Mouse (Mus musculus) layer of hippocampus, postnatal 14 days (tissue): ENCODE data around the gene Pde10a. TPM values are rescaled to one million over a fixed set of nuclear protein-coding genes. Genes with fewer than 3 reads are reported as not detected.

Experiments used
- DNase-seq, 2 experiments: peaks; one replicate each; pipeline ENCODE4 v3.0.0; 2021 to 2022; ENCODE audit warnings: low spot score in 2 of 2, mixed read lengths in 1 of 2
- total RNA-seq, 2 experiments: library from RNA; stranded (reverse); gene quantifications; 2 replicates each; pipeline ENCODE4 v1.2.3; 2021

Pde10a gene
- total RNA-seq, 2 experiments from 2014 or later: 66.5 to 67.2 TPM

- no peak for DNase-seq
Observed at GRCm38 (mm10) chr17:8573542-8574260, 48.5 kb downstream of the Pde10a start.

GRCm38 (mm10) chr17:8580360-8580759, 55.2 kb downstream of the Pde10a start:
- DNase-seq: peak in 1 of 2 experiments; percentile 29

DNA sequence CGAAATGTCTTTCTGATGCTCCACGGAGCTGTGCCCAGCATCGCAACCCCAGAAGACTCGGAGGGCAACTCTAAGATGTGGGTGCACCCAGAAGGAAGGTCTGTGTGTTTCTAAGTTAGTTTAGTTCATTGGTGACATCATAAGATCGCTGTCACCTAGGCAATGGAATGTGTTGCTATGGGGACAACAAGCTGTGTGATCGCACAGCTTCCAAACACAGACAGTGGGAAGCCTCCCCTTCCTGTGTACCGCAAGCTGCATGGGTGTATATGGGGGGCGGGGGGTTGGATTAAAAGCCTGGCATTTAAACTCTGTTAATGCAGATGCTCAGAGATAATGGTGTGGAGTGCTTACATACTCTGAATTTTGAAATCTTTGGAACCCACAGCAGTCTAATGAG, 56.4 kb downstream of the Pde10a start:
- DNase-seq: peak in 1 of 2 experiments; percentile 53

- DNase-seq: peak; percentile 77 to 89
Observed at GRCm38 (mm10) chr17:8592427-8593277, 67.5 kb downstream of the Pde10a start.

- peak; percentile 61 to 85 for DNase-seq
Observed at GRCm38 (mm10) chr17:8597790-8598189, 72.6 kb downstream of the Pde10a start.

- DNase-seq: no peak
Observed at GRCm38 (mm10) chr17:8602976-8603375, 77.8 kb downstream of the Pde10a start.

GRCm38 (mm10) chr17:8605921-8606320, 80.7 kb downstream of the Pde10a start:
- no peak for DNase-seq

- no peak for DNase-seq
Observed at GRCm38 (mm10) chr17:8606695-8607094, 81.5 kb downstream of the Pde10a start.

- DNase-seq: no peak
Observed at GRCm38 (mm10) chr17:8611916-8612315, 86.7 kb downstream of the Pde10a start.

- peak; percentile 88 to 94 for DNase-seq
Observed at GRCm38 (mm10) chr17:8613882-8614551, 88.8 kb downstream of the Pde10a start.

DNA sequence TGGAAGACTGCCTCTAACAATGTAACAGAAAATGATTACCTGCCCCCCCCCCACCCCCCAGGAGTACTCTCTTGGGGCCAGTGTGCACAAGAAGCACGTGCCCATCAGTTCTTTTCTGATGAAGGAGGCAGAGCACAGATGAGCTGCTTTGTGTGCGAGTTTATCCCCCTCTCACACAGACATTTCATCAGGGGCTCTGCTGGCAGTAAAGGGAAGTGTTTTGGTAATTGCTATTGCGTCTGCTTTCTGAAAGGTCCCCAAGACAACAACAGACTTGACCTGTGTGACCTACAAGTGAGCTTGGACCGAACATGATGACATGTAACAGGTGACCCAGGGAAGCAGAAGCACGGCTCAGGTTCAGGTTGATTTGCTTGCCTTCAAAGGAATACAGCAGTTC, 95.2 kb downstream of the Pde10a start:
- no peak for DNase-seq

DNA sequence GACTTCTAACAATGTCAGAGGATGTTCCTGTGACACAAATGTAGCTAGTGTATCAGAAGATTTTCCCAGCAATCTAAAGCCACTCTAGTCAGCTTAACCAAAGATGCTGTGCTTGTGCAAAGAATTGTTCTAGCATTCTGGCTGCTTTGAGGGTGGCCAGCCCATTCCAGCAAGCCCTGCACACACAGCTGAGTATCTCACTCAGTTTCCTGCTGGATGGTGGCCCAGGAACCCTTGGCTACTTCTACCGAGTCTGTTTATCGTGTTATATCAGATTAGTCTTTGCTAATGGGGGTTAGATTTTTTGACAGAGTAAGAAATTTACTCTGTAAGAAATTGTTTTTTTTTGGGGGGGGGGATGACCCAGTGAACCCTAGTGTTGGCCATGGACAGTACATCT, 95.9 kb downstream of the Pde10a start:
- DNase-seq: peak in 1 of 2 experiments; percentile 42

- DNase-seq: peak in 1 of 2 experiments; percentile 44
Observed at GRCm38 (mm10) chr17:8621906-8622305, 96.7 kb downstream of the Pde10a start.

- DNase-seq: no peak
Observed at GRCm38 (mm10) chr17:8626421-8626820, 101.2 kb downstream of the Pde10a start.

- no peak for DNase-seq
Observed at GRCm38 (mm10) chr17:8631701-8632100, 106.5 kb downstream of the Pde10a start.

- no peak for DNase-seq
Observed at GRCm38 (mm10) chr17:8633596-8633995, 108.4 kb downstream of the Pde10a start.

DNA sequence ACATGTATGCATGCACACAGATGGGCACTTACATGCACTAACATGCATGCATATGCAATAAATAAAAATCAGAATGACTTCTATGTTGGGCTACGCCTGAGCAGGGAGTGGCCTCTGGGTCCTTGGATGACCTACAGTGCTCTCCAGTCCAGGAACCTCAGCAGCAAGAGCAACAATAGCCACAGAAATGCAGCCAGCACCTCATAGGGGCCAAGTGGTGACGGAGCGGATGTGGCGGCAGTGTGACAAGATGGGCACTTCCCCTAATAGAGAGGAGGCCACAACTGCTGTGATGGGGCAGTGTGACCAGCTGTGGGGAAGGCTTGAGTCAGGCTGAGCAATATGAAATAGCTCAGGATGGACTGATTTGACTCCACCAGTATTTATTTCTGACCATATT, 109.3 kb downstream of the Pde10a start:
- DNase-seq: no peak

- no peak for DNase-seq
Observed at GRCm38 (mm10) chr17:8636231-8636630, 111.1 kb downstream of the Pde10a start.

DNA sequence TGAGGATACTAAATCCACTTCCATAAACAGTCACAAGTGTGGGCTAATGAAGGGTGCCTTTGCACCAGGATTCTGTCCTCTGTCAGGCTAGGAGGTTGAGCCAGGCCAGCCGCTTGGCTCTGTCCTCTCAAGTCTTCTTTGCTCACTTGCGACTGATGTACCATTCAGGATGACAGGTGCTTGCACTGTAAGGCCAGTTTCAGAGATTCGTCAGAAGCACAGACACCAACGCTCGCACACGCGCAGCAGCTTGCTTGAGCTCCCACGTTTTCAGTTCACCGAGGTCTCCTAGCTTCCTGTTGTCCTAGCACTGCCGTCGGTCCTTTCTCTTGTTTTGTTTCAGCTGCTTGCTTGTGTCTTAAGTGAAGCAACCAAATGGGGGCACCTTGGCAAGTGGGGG, 111.5 kb downstream of the Pde10a start:
- no peak for DNase-seq

DNA sequence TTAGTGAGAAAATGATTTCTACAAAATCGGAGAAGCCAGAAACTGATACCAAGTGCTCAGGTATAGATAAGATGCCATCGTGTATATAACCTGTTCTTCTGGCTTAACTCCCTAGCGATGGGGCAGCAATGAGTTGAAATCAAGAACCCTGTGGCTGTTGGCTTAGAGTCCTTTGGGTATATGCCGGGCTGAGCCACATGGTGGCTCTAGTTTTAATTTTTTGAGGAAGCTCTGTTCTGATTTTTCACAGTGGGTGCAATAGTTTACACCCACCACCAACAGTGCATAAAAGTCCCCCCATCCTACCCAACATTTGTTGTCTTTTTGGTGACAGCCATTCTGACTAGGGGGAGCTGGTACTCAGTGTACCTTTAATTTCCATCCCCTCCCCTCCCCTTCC, 112.0 kb downstream of the Pde10a start:
- DNase-seq: peak in 1 of 2 experiments; percentile 59

GRCm38 (mm10) chr17:8639703-8640380, 114.7 kb downstream of the Pde10a start:
- no peak for DNase-seq
